Mouse (Mus musculus): ENCODE data around the gene Prf1.

Prf1 gene

DNA sequence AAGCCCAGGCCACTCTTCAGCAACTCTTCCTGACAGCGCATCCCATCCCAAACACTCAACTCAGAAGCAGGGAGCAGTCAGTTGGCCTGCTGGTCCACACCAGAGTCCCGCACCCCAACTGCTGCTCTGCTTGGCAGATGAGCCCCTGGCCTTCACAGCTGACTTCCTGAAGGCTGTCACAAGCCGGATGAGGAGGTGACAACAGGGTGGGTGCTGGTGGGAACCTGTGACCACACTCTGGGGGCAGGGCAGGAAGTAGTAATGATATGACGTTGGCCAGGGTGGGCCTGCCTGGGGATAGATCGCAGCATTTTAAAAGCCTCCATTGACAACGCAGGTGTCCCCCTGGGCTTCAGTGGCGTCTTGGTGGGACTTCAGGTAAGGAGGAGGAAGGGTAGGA is at the start of gene Prf1:
Gene Prf1 (plus strand): TSS at position 357 of the 400 bp plus-strand sequence.
- in situ Hi-C loops (cut with MboI; ENCODE audit: unreplicated experiment in 2 of 2), result no loop called here

DNA sequence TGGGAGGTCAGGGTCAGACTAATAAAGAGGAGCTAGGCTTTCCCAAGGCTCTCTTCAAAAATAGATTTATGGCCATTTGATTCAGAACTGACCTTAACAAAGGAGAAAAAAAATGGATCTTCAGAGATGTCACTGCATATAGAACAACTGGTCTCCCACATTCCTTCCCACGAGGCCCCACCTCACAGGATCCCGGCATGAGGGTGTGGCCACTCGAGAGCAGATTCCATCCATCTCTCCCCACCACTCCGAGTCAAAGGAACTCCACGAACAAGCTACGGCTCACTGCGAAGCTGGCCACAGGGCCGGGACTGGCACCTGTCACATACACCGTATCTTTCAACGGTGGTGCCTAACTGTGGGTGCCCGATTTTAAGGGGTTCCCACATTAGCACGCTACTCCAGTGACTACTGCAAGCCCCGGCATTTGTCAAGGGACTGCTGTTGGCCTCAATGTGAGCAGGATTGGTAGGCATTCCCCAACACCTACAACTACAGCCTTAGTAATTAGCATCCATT is 49.0 kb upstream of the Prf1 start:
- in situ Hi-C loops (cut with MboI; ENCODE audit: unreplicated experiment in 2 of 2), result no loop called here

DNA sequence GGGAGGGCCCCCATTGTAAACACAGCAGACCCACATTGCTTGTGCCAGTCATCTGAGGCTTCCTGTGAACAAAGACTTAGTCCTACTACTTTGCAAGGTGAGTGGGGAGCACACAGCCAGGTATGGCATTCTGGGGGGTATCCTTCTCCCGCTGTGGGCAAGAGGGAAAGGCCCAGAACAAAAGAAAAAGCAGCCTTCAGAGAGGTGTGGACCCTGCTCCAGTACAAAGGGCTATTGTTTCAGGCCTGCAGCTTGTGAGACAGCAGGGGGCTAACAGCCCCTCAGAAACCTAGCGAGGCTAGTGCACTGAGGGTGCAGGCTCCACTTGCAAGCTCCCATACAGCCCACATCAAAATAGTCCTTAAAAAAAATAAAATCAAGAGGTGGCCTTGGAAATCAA is 47.7 kb upstream of the Prf1 start:
- in situ Hi-C loops (cut with MboI; ENCODE audit: unreplicated experiment in 2 of 2), result no loop called here

DNA sequence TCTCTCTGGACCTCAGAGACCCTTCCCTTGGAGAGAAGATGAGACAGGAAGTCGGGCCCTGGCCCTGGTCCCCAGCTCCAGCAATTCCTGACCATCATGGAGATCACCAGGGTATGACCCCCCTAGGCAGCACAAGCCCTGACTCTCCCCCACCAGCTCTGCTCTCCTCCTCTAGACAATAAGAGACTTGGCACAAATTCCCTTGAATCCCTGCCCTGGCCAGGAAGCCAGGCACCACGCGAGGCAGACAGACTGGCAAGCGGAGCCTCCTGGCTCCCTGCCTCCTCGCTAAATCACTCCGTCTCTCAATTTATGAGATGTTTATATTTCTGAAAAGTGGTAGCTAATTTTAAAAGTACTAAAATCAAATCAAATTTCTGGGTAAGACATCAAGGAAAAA is 42.9 kb upstream of the Prf1 start:
- in situ Hi-C loops (cut with MboI; ENCODE audit: unreplicated experiment in 2 of 2), result no loop called here

- in situ Hi-C loops (cut with MboI; ENCODE audit: unreplicated experiment in 2 of 2), result no loop called here
Measured at GRCm38 (mm10) chr10:61255190-61255589, 42.4 kb upstream of the Prf1 start.

GRCm38 (mm10) chr10:61256665-61257064 is 41.0 kb upstream of the Prf1 start:
- in situ Hi-C loops (cut with MboI; ENCODE audit: unreplicated experiment in 2 of 2), result no loop called here

DNA sequence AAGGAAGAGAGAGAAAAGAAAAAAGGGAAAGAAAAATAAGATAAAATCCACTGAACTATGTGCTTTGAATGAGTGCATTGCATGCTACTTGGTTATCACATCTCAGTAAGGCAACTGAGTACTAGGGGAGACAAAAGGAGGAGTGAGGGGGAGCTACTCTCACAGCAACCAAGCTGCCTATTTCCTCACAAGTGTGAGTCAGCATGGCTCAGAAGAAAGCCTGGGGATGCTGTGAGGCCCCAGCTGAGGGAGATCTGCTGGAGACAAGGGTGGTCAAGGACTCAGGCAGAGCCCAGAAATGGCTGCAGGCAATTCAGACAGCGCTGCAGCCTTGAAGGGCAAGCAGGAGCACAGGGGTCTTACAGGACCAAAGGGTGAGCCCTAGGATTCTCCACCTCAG is 39.5 kb upstream of the Prf1 start:
- in situ Hi-C loops (cut with MboI; ENCODE audit: unreplicated experiment in 2 of 2), result no loop called here

- in situ Hi-C loops (cut with MboI; ENCODE audit: unreplicated experiment in 2 of 2), result no loop called here
Measured at GRCm38 (mm10) chr10:61261229-61262156, 36.1 kb upstream of the Prf1 start.

- in situ Hi-C loops (cut with MboI; ENCODE audit: unreplicated experiment in 2 of 2), result no loop called here
Measured at GRCm38 (mm10) chr10:61263606-61264005, 34.0 kb upstream of the Prf1 start.

GRCm38 (mm10) chr10:61267378-61267777 is 30.3 kb upstream of the Prf1 start:
- in situ Hi-C loops (cut with MboI; ENCODE audit: unreplicated experiment in 2 of 2), result no loop called here

GRCm38 (mm10) chr10:61272089-61272626 is 25.5 kb upstream of the Prf1 start:
- in situ Hi-C loops (cut with MboI; ENCODE audit: unreplicated experiment in 2 of 2), result no loop called here

DNA sequence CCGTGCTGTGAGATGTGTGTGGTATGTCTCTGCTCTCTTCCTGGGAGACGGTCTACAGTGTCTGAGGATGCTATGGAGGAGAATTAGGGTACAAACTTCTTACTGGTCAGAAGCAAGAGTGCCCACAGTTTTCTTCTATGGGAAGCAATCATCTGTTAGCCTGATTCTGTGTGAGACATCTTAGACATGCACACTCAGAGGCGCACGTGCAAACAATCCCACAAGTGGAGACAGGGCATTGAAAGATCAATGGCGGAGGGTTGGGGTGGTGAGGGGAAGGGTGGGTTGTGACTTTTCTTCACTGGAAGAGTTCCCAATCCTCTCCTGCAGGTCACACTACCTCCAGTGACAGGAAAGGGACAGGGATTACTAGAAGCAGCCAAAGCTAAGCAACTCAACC is 25.0 kb upstream of the Prf1 start:
- in situ Hi-C loops (cut with MboI; ENCODE audit: unreplicated experiment in 2 of 2), result no loop called here

GRCm38 (mm10) chr10:61273081-61273843 is 24.4 kb upstream of the Prf1 start, which contains the start of gene Adamts14:
TSS of gene Adamts14 (minus strand) at chr10:61273438.
- in situ Hi-C loops (cut with MboI; ENCODE audit: unreplicated experiment in 2 of 2), result no loop called here

DNA sequence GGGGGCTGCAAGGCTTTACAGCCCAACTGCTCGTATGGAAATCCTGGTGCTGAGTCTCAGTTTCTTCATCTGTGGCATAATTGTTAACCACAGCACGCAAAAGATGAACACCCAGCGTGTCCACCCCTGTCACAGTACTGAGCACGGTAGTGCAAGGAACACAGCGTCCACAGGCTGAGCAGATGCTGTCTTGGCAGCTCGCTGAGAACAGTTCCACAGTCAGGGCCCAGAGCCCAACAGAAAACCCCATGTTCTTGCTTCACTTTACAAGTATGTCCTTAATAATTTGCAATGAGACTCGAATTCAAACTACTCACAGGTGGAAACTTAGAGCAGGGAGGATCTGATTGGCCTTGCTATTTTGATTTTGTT is 23.8 kb upstream of the Prf1 start:
- in situ Hi-C loops (cut with MboI; ENCODE audit: unreplicated experiment in 2 of 2), result no loop called here

GRCm38 (mm10) chr10:61274532-61274931 is 23.1 kb upstream of the Prf1 start:
- in situ Hi-C loops (cut with MboI; ENCODE audit: unreplicated experiment in 2 of 2), result no loop called here

GRCm38 (mm10) chr10:61275669-61276110 is 21.9 kb upstream of the Prf1 start:
- in situ Hi-C loops (cut with MboI; ENCODE audit: unreplicated experiment in 2 of 2), result no loop called here

DNA sequence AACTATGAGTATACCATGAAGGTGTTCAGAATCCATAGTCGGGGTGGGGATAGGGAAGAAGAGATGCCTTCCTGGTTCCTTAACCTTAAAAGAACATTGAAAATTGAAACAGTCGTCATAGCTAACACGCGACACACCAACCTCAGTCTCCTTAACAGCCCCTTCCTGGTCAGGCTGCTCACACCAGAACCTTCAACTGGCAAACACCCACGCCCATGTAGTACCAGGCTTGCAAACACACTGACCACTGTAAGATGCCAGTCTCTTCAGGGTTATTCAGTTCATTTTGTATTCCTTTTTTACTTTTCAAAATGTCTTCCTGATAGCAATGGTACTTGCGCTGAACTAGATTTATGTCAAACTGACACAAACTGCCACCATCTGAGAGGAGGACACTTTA is 20.6 kb upstream of the Prf1 start:
- in situ Hi-C loops (cut with MboI; ENCODE audit: unreplicated experiment in 2 of 2), result no loop called here

DNA sequence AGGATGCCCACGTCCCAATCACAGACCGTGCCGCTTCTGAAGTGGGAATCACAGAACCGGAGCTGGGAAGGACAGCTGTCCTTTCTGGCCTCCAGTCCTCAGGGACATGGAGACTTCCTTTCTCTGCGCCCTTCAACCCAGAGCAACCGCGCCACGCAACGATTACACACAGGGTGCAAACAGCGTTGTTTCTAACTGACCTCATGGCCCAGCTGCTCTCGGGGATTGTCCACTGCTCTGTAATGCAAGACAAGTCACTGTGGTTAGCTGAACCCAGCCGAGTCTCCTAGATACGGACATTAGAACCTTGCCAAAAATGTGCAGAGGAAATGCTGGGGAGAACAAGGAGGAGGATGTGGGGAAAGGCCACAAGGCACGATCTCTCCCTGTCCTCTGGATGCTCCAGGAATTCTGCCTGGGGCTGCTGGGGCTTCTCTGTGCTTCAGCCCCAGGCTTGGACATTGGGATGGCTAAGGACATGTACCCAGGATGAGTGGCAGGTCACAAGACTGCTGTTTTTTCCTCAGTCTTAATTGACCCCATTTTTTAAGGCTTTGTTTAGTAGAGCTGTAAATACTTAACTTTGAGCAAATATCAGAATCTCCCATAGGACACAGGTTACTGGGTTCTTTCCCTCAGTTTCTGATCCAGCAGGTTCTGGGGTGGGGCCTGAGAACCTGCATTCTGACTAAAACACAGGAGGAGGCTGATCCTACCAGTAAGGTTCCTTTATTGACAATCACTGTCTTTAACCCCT is 19.5 kb upstream of the Prf1 start:
- in situ Hi-C loops (cut with MboI; ENCODE audit: unreplicated experiment in 2 of 2), result no loop called here

GRCm38 (mm10) chr10:61281115-61281514 is 16.5 kb upstream of the Prf1 start:
- in situ Hi-C loops (cut with MboI; ENCODE audit: unreplicated experiment in 2 of 2), result no loop called here

DNA sequence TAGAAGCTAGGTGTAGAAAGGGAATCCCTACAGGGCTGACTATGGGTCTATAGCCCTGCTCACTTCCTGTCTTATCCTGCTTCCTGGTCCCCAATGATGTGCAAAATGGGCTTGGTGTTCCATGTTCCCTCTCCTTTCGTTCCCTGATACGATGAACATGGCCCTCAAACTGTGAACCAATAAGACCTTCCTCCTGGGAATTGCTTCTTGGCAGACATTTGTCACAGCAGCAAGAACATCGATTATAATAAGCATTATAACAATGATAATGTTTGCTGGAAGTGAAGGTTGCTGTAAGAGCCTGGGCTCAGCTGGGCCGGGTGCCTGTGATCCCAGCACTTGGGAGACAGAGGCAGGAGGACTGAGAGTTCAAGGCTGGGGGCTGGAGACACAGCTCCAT is 13.3 kb upstream of the Prf1 start:
- in situ Hi-C loops (cut with MboI; ENCODE audit: unreplicated experiment in 2 of 2), result no loop called here

All from v-Abl transformed pro-B cells (cell line).